Mouse (Mus musculus): ENCODE data around the gene F11r. TPM values are rescaled to one million over a fixed set of nuclear protein-coding genes. Genes with fewer than 3 reads are reported as not detected.

F11r gene
- total and polyA plus RNA-seq, 3 experiments: 0.74 to 1.6 (median 1.3) TPM

GRCm38 (mm10) chr1:171502388-171503249 lies 65.3 kb downstream of the F11r start (continued):
- TF ChIP-seq RCOR1 (conservative IDR thresholded peaks at IDR 0.05; ENCODE audit: low read depth, low read length): peak; percentile 99

- dilution Hi-C loops (cut with MboI; ENCODE audit: extremely low pct_ligation_motif_present, extremely low pct_unique_long_range_greater_than_20kb, low sequenced_read_pairs): no loop called here
- H3K27ac ChIP-seq (ENCODE audit: insufficient read depth, low read depth): peak within 1 kb of the TSS; percentile 82
- TF ChIP-seq MAX (IDR thresholded peaks at IDR 0.05; ENCODE audit: low read length) (peak; percentile 96), E2F4 (IDR thresholded peaks at IDR 0.05; ENCODE audit: insufficient replicate concordance, low read depth, low read length) (0 out of 2 replicates have a peak, but pooled peaks have one; percentile 5), MAZ (IDR thresholded peaks at IDR 0.05; ENCODE audit: low read depth, low read length) (no peak), CHD1 (IDR thresholded peaks at IDR 0.05; ENCODE audit: low read depth, low read length) (no peak), MAFK (IDR thresholded peaks at IDR 0.05; ENCODE audit: insufficient replicate concordance, low read length) (no peak), TBP (conservative IDR thresholded peaks at IDR 0.05; ENCODE audit: low read depth, low read length) (no peak), POLR2AphosphoS2 (IDR thresholded peaks at IDR 0.05; ENCODE audit: low read depth, low read length) (no peak), GABPA (IDR thresholded peaks at IDR 0.05; ENCODE audit: insufficient replicate concordance, low read depth, low read length) (no peak), MXI1 (IDR thresholded peaks at IDR 0.05; ENCODE audit: low read depth, low read length) (no peak), IRF4 (IDR thresholded peaks at IDR 0.05; ENCODE audit: low read depth, low read length) (peak; percentile 28; the same call in 1 of the 2 replicates), JUN (IDR thresholded peaks at IDR 0.05; ENCODE audit: insufficient read depth, low read depth, low read length) (0 out of 2 replicates have a peak, but pooled peaks have one; percentile 7), PAX5 (IDR thresholded peaks at IDR 0.05; ENCODE audit: low read length) (no peak), UBTF (IDR thresholded peaks at IDR 0.05; ENCODE audit: low read depth, low read length) (no peak), RAD21 (IDR thresholded peaks at IDR 0.05; ENCODE audit: low read depth, low read length) (peak; percentile 64), CHD2 (IDR thresholded peaks at IDR 0.05; ENCODE audit: low read length) (no peak), ZNF384 (IDR thresholded peaks at IDR 0.05; ENCODE audit: low read depth, low read length) (no peak), NRF1 (IDR thresholded peaks at IDR 0.05; ENCODE audit: low read depth, low read length) (0 out of 2 replicates have a peak, but pooled peaks have one; percentile 5), POLR2A (IDR thresholded peaks at IDR 0.05; ENCODE audit: low read depth, low read length) (no peak), USF1 (IDR thresholded peaks at IDR 0.05; ENCODE audit: low read depth, low read length) (peak; percentile 54), USF2 (conservative IDR thresholded peaks at IDR 0.05; ENCODE audit: low read depth, low read length) (peak; percentile 45; the same call in 1 of the 2 replicates), ZKSCAN1 (IDR thresholded peaks at IDR 0.05; ENCODE audit: borderline replicate concordance, low read depth, low read length) (no peak), TCF12 (IDR thresholded peaks at IDR 0.05; ENCODE audit: low read depth, low read length) (no peak; the same call in none of the 2 replicates), ELF1 (IDR thresholded peaks at IDR 0.05; ENCODE audit: low read depth, low read length) (peak; percentile 99), MEF2A (IDR thresholded peaks at IDR 0.05; ENCODE audit: borderline replicate concordance, low read depth, low read length) (peak; percentile 62; the same call in 1 of the 2 replicates), MYC (IDR thresholded peaks at IDR 0.05; ENCODE audit: low read depth, low read length) (peak; percentile 99), JUND (conservative IDR thresholded peaks at IDR 0.05; ENCODE audit: low read depth, low read length) (0 out of 2 replicates have a peak, but pooled peaks have one; percentile 26), BHLHE40 (IDR thresholded peaks at IDR 0.05; ENCODE audit: low read depth, low read length) (peak; percentile 73), ZMIZ1 (IDR thresholded peaks at IDR 0.05; ENCODE audit: low read depth, low read length) (no peak), HCFC1 (IDR thresholded peaks at IDR 0.05; ENCODE audit: low read depth, low read length) (no peak; the same call in 1 of the 2 replicates), SMC3 (IDR thresholded peaks at IDR 0.05; ENCODE audit: low read depth, low read length) (peak; percentile 94), EP300 (IDR thresholded peaks at IDR 0.05; ENCODE audit: low read length) (no peak), ZC3H11A (IDR thresholded peaks at IDR 0.05; ENCODE audit: low read depth, low read length) (no peak), KAT2A (IDR thresholded peaks at IDR 0.05; ENCODE audit: insufficient replicate concordance, low read length) (0 out of 2 replicates have a peak, but pooled peaks have one; percentile 22), ETS1 (conservative IDR thresholded peaks at IDR 0.05; ENCODE audit: low read depth, low read length) (no peak; the same call in 1 of the 2 replicates), RCOR1 (conservative IDR thresholded peaks at IDR 0.05; ENCODE audit: low read depth, low read length) (no peak)
Measured at GRCm38 (mm10) chr1:171503250-171503591, 65.9 kb downstream of the F11r start, which contains the start of gene Alyref2. TSS of gene Alyref2 (plus strand) at chr1:171503478.

More at GRCm38 (mm10) chr1:171503250-171503591, 65.9 kb downstream of the F11r start, which contains the start of gene Alyref2:
- peaks cover 0 to 2% of the 10 kb centered on the region in 2 experiments for H3K36me3 ChIP-seq (replicated peaks in 1 of 2; ENCODE audit: control insufficient read depth in 1 of 2, insufficient read depth in 1 of 2, low read length in 1 of 2)
- H3K4me1 ChIP-seq (ENCODE audit: control insufficient read depth in 1 of 2, insufficient read depth in 2 of 2): peaks cover 0 to 28% of the 10 kb centered on the region in 2 experiments; a peak in 2 of 4 replicates
- peak; percentile 97 for DNase-seq (ENCODE audit: extremely low read depth)
- peak within 1 kb of the TSS; percentile 19 for H3K4me2 ChIP-seq (ENCODE audit: insufficient read depth, low read depth, poor library complexity, severe bottlenecking)
- H3K79me2 ChIP-seq (replicated peaks; ENCODE audit: control insufficient read depth, extremely low read depth, insufficient read depth, poor library complexity, severe bottlenecking): 0 out of 2 replicates have a peak, but pooled peaks cover 3% of the 10 kb centered on the region
- H3K27me3 ChIP-seq (replicated peaks): no peaks in the 10 kb centered on the region
- H3K9ac ChIP-seq (ENCODE audit: insufficient read depth, low read depth): peak within 1 kb of the TSS; percentile 59
- H3K9me3 ChIP-seq (replicated peaks; ENCODE audit: low read length): peaks cover 8% of the 10 kb centered on the region
- in situ Hi-C loops (cut with MboI; ENCODE audit: low pct_ligation_motif_present, low pct_unique_long_range_greater_than_20kb, low sequenced_read_pairs): loop anchor here (5.0 kb wide), 1 partner anchor 64 kb away; no protein-coding TSS in a partner anchor
- H3K4me3 ChIP-seq (replicated peaks in 1 of 3; ENCODE audit: low read depth in 2 of 3, low read length in 2 of 3, poor library complexity in 1 of 3): peak within 1 kb of the TSS; percentile 67 to 78 (median 72)
